Mouse (Mus musculus): ENCODE measurements at regions not wholly inside any gene's neighbourhood (a gene's known extent, or its start where the extent isn't known, plus 50 kb on each side); places are given as distances from the start of the nearest gene placed in this dataset.

DNA sequence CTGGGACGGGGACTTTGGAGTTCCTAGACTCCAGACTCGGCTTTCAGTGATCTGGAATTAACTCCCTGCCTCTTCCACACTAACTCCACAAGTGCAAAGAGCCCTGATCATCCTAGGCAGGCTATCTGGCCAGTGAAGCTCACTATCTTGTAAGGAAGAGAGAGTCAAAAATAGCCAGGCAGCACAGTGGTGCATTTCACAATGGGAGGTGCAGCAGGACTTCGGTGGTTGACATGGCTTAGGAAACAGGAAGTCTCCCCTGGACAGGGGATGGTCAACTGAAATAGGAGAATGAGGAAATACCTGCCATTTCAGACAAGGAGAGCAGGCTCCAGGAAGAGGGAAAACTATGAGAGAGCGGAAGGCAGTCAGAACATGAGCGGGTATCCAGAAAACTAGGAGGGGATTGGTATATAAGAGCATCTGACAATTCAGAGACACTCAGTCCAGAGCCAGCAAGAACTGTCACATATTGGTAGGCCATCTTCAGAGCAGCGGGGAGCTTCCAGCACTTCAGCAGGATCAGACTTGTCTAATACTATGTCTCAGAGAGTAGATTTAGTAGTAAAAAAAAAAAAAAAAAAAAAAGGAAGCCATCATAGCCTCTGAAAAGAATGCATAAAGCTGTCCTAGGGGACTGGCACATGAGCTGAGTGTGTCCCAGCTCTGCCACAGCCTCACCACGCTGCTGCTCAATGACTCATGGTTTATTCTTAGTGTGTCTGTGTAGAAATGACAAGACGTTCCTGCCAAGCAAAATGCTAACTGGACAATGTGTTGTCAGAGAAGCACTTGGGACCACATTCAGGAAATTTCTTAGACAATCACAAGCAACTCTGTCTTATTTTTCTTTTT lies 184.5 kb upstream of the Cpeb2 start:
- TF ChIP-seq ZC3H11A (IDR thresholded peaks at IDR 0.05; ENCODE audit: borderline replicate concordance, low read depth, low read length): no peak
- TF ChIP-seq CHD2 (IDR thresholded peaks at IDR 0.05; ENCODE audit: low read depth, low read length): no peak
- TF ChIP-seq ZNF384 (IDR thresholded peaks at IDR 0.05; ENCODE audit: low read depth, low read length): no peak
- no peak for TF ChIP-seq HCFC1 (IDR thresholded peaks at IDR 0.05; ENCODE audit: borderline replicate concordance, insufficient read depth, low read length)
- no peak for TF ChIP-seq MAFK (IDR thresholded peaks at IDR 0.05; ENCODE audit: insufficient read depth, low read depth, low read length)

Data from ES-E14 (cell line).